Mouse (Mus musculus) hindbrain, embryonic 10.5 days (tissue): ENCODE data around the gene Sik1. TPM values are rescaled to one million over a fixed set of nuclear protein-coding genes. Genes with fewer than 3 reads are reported as not detected.
"Not testable (repeated sequence)": the region's sequence is repeated elsewhere in the genome, so short reads cannot be mapped to it uniquely, and the experiment has no call there.

Experiments
- DNase-seq: peaks from one replicate; pipeline ENCODE4 v3.0.0-alpha.2; 2017; ENCODE audit warnings: low spot score
- H3K27ac ChIP-seq: fragments of 300-500 bp; sonication (generic); 2 replicates; pipeline ENCODE4 v1.5.1; 2016; ENCODE audit warnings: mild to moderate bottlenecking, moderate library complexity
- H3K27me3 ChIP-seq: fragments of 300-500 bp; sonication (generic); 2 replicates; pipeline ENCODE4 v1.6.1; 2016; ENCODE audit warnings: mild to moderate bottlenecking; ENCODE audit not compliant: poor library complexity, insufficient read depth, severe bottlenecking
- H3K36me3 ChIP-seq: fragments of 300-500 bp; sonication (generic); 2 replicates; pipeline ENCODE4 v1.6.1; 2016; ENCODE audit warnings: mild to moderate bottlenecking, moderate library complexity
- H3K4me1 ChIP-seq: fragments of 300-500 bp; sonication (generic); replicated peaks from 2 replicates; pipeline ENCODE4 v1.6.1; 2016; ENCODE audit warnings: mild to moderate bottlenecking
- H3K4me3 ChIP-seq: fragments of 300-500 bp; sonication (generic); 2 replicates; pipeline ENCODE4 v1.5.1; 2016; ENCODE audit warnings: mild to moderate bottlenecking, moderate library complexity
- H3K9me3 ChIP-seq: fragments of 300-500 bp; sonication (generic); 2 replicates; pipeline ENCODE4 v1.6.1; 2016; ENCODE audit warnings: mild to moderate bottlenecking, moderate library complexity
- WGBS: fragments of 180-500 bp; shearing (Covaris S2); methylation state at CpG from one replicate; pipeline ENCODE4 v1.1.7; 2016; 5-methylcytosine and 5-hydroxymethylcytosine counted together
- polyA plus RNA-seq: library from polyadenylated mRNA; unstranded; fragments of >200 nt; fragmentation: Nextera tagmentation; extraction: Ambion mirVana; gene quantifications from 2 replicates; pipeline ENCODE4 v1.2.1, GENCODE M21; 2016

Gene Sik1
- polyA plus RNA-seq, 1 experiment from 2014 or later = 14.0 TPM

- Histone ChIP-seq H3K4me1 (peaks cover 49% of the 10 kb centered on the region), H3K4me3 (no peak overlapping the region), H3K9me3 (no peaks in the 10 kb centered on the region), H3K27me3 (no peaks in the 10 kb centered on the region; the same call in none of the 2 replicates), H3K27ac (peak overlapping the region; percentile 54), H3K36me3 (no peaks in the 10 kb centered on the region)
- 77% methylated on average over 4 of the region's 4 CpGs for WGBS
- DNase-seq = no peak
Measured at GRCm38 (mm10) chr17:31891858-31892257, 36.3 kb upstream of the Sik1 start.

GRCm38 (mm10) chr17:31890311-31890951 is 34.8 kb upstream of the Sik1 start:
- Histone ChIP-seq H3K4me1 (peaks cover 49% of the 10 kb centered on the region), H3K36me3 (no peaks in the 10 kb centered on the region), H3K9me3 (no peaks in the 10 kb centered on the region), H3K27me3 (no peaks in the 10 kb centered on the region; the same call in none of the 2 replicates), H3K4me3 (no peak overlapping the region), H3K27ac (peak overlapping the region; percentile 76)
- no peak for DNase-seq
- WGBS = 38% methylated on average over 2 of the region's 2 CpGs

GRCm38 (mm10) chr17:31889446-31890201 is 34.0 kb upstream of the Sik1 start:
- Histone ChIP-seq H3K4me1 (peaks cover 49% of the 10 kb centered on the region), H3K27ac (peak overlapping the region; percentile 76)
- 69% methylated on average over 9 of the region's 9 CpGs for WGBS

GRCm38 (mm10) chr17:31888540-31888939 is 32.9 kb upstream of the Sik1 start:
- H3K27ac ChIP-seq = no peak overlapping the region
- H3K4me1 ChIP-seq = peaks cover 46% of the 10 kb centered on the region
- H3K27me3 ChIP-seq = no peaks in the 10 kb centered on the region; the same call in none of the 2 replicates
- no peak for DNase-seq
- no peaks in the 10 kb centered on the region for H3K36me3 ChIP-seq
- WGBS = 73% methylated on average over 6 of the region's 6 CpGs
- H3K9me3 ChIP-seq = no peaks in the 10 kb centered on the region
- no peak overlapping the region for H3K4me3 ChIP-seq

More at GRCm38 (mm10) chr17:31889446-31890201, 34.0 kb upstream of the Sik1 start:
- H3K27me3 ChIP-seq = no peaks in the 10 kb centered on the region; the same call in none of the 2 replicates
- no peaks in the 10 kb centered on the region for H3K9me3 ChIP-seq
- DNase-seq = no peak
- no peaks in the 10 kb centered on the region for H3K36me3 ChIP-seq
- H3K4me3 ChIP-seq = no peak overlapping the region

- WGBS = 88% methylated on average over 1 of the region's 1 CpGs
Measured at GRCm38 (mm10) chr17:31884676-31885075, 29.1 kb upstream of the Sik1 start.

DNA sequence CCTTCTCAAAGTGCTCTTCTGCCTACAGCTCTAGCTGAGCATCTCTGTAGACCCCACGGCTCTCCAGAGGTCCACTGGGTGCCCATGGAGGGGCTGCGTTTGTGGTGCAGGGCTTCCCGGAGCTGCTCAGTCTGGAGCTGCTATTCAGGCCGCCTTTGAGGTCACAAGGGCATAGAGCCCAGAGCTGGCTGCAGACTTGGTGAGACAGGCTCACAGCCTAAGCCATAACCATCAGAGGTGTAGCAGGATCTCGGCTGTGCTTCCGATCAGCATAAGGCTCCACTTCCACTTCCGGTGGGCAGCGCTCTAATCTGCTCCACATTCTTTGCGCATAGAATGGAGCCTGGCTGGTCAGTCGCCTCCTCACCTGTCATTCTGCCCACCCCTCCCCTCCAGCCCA is 23.8 kb upstream of the Sik1 start:
- Histone ChIP-seq H3K4me1 (peaks cover 37% of the 10 kb centered on the region), H3K9me3 (no peaks in the 10 kb centered on the region), H3K36me3 (no peaks in the 10 kb centered on the region), H3K27ac (no peak overlapping the region), H3K4me3 (no peak overlapping the region), H3K27me3 (no peaks in the 10 kb centered on the region)
- no peak for DNase-seq
- 83% methylated on average over 10 of the region's 10 CpGs for WGBS

More at GRCm38 (mm10) chr17:31884676-31885075, 29.1 kb upstream of the Sik1 start:
- not testable (repeated sequence) for H3K27me3 ChIP-seq, H3K36me3 ChIP-seq, H3K27ac ChIP-seq, H3K9me3 ChIP-seq, H3K4me3 ChIP-seq, DNase-seq
- H3K4me1 ChIP-seq = peaks cover 12% of the 10 kb centered on the region

DNA sequence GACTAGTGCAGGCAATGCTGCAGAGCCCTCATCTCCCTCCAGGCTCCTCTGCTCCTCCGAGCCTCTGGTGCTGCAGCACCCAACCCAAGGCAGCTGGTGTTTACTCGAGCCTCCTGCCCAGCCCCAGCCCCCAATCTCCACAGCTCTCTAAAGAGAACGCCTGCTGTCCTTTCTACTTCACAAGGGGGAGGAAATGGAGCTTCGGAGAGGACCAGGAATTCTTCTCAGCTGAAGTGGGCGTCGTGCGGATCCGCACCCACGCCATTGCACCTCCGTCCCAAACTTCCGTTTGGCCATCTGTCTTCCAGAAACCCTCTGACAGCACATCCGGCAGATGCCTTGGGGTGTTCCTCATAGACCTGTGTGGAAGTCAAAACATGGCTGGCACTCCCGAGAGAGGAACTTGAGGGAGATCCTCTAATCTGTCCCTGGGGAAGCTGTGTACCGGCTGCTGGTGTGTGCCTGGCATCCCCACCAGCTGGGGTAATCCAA is 22.1 kb upstream of the Sik1 start:
- Histone ChIP-seq H3K36me3 (no peaks in the 10 kb centered on the region), H3K9me3 (no peaks in the 10 kb centered on the region), H3K27ac (peak overlapping the region; percentile 77), H3K4me1 (peaks cover 53% of the 10 kb centered on the region), H3K4me3 (no peak overlapping the region), H3K27me3 (no peaks in the 10 kb centered on the region)
- 64% methylated on average over 14 of the region's 14 CpGs for WGBS
- no peak for DNase-seq

GRCm38 (mm10) chr17:31877181-31877581 is 21.6 kb upstream of the Sik1 start:
- Histone ChIP-seq H3K9me3 (no peaks in the 10 kb centered on the region), H3K27ac (peak overlapping the region; percentile 77), H3K4me3 (no peak overlapping the region), H3K27me3 (no peaks in the 10 kb centered on the region), H3K4me1 (peaks cover 58% of the 10 kb centered on the region), H3K36me3 (no peaks in the 10 kb centered on the region)
- 58% methylated on average over 4 of the region's 4 CpGs for WGBS
- DNase-seq = no peak

GRCm38 (mm10) chr17:31876775-31877174 is 21.2 kb upstream of the Sik1 start:
- Histone ChIP-seq H3K4me3 (no peak overlapping the region), H3K9me3 (no peaks in the 10 kb centered on the region), H3K27ac (peak overlapping the region; percentile 77), H3K4me1 (peaks cover 60% of the 10 kb centered on the region), H3K27me3 (no peaks in the 10 kb centered on the region), H3K36me3 (no peaks in the 10 kb centered on the region)
- WGBS = 65% methylated on average over 3 of the region's 3 CpGs
- DNase-seq = no peak

DNA sequence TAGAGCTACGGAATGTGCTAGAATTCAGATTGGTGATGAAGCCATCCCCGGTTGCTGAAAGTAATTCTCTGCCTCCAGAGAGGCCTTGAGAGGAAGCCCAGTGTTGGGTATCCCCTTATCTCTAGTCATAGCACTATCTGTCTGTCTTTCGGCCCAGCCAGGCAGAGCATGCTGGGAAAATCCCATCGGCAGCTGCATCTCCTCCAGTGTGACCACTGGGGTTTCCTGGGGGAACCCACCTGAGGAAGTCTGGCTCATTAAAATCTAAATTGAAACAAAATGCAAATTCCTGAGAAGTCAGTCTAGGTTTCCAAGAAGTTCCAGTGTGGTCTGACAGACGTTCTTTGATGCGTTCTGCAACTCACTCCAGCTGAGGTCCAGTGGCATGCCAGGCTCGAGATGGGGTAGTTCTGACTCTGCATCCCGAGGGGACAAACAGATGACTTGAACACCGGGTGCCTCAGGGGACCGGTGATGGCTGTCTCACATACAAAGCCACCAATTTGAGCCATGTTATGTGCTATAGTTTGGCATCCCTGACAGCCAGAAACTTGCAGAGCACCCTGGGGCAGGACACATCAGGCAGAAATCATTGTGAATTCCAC is 19.8 kb upstream of the Sik1 start:
- 84% methylated on average over 10 of the region's 10 CpGs for WGBS
- no peak for DNase-seq
- H3K27me3 ChIP-seq = no peaks in the 10 kb centered on the region

GRCm38 (mm10) chr17:31874691-31875090 is 19.1 kb upstream of the Sik1 start:
- H3K36me3 ChIP-seq = no peaks in the 10 kb centered on the region
- WGBS = 90% methylated on average over 12 of the region's 12 CpGs
- no peaks in the 10 kb centered on the region for H3K27me3 ChIP-seq
- no peak overlapping the region for H3K4me3 ChIP-seq
- H3K9me3 ChIP-seq = no peaks in the 10 kb centered on the region
- H3K4me1 ChIP-seq = peaks cover 67% of the 10 kb centered on the region
- peak overlapping the region; percentile 62 for H3K27ac ChIP-seq
- DNase-seq = no peak

More for the DNA sequence above, 19.8 kb upstream of the Sik1 start:
- H3K36me3 ChIP-seq = no peaks in the 10 kb centered on the region
- peak overlapping the region; percentile 62; the same call in 1 of the 2 replicates for H3K27ac ChIP-seq
- peaks cover 69% of the 10 kb centered on the region for H3K4me1 ChIP-seq
- H3K4me3 ChIP-seq = no peak overlapping the region
- no peaks in the 10 kb centered on the region for H3K9me3 ChIP-seq

GRCm38 (mm10) chr17:31873973-31874372 is 18.4 kb upstream of the Sik1 start:
- 66% methylated on average over 8 of the region's 8 CpGs for WGBS
- H3K36me3 ChIP-seq = no peaks in the 10 kb centered on the region
- H3K9me3 ChIP-seq = no peaks in the 10 kb centered on the region
- H3K4me3 ChIP-seq = no peak overlapping the region
- H3K27me3 ChIP-seq = no peaks in the 10 kb centered on the region
- peaks cover 61% of the 10 kb centered on the region for H3K4me1 ChIP-seq
- H3K27ac ChIP-seq = peak overlapping the region; percentile 62; the same call in 1 of the 2 replicates
- DNase-seq = no peak
